Mouse (Mus musculus) embryonic fibroblast, embryonic 13.5 days (primary cell): ENCODE data around the gene Dtx2. TPM values are rescaled to one million over a fixed set of nuclear protein-coding genes. Genes with fewer than 3 reads are reported as not detected.
"Not testable (repeated sequence)": the region's sequence is repeated elsewhere in the genome, so short reads cannot be mapped to it uniquely, and the experiment has no call there.

Source experiments
- H3K27ac ChIP-seq: 2 replicates; pipeline ENCODE4 v1.5.1; 2012; ENCODE audit warnings: low read length, control low read depth, inconsistent platforms; ENCODE audit not compliant: insufficient read depth
- H3K4me1 ChIP-seq: 2 replicates; pipeline ENCODE4 v1.6.1; 2011; ENCODE audit warnings: low read length; ENCODE audit not compliant: control insufficient read depth, insufficient read depth
- H3K4me3 ChIP-seq: 2 replicates; pipeline ENCODE4 v1.5.1; 2011; ENCODE audit warnings: mild to moderate bottlenecking, control low read depth, low read length; ENCODE audit not compliant: insufficient read depth
- CTCF ChIP-seq: IDR thresholded peaks from 2 replicates; pipeline ENCODE4 v1.5.1; 2011; ENCODE audit warnings: mild to moderate bottlenecking, control low read depth, low read length, moderate library complexity, borderline replicate concordance; ENCODE audit not compliant: insufficient read depth
- POLR2A ChIP-seq: IDR thresholded peaks from 2 replicates; pipeline ENCODE4 v1.6.1; 2011; ENCODE audit warnings: low read depth, mild to moderate bottlenecking, control low read depth, low read length, moderate library complexity
- polyA plus RNA-seq: library from polyadenylated mRNA; stranded (reverse); fragments of >200 nt; gene quantifications from 2 replicates; pipeline ENCODE4 v1.2.4, GENCODE M21; 2011; ENCODE audit warnings: low read depth; ENCODE audit not compliant: missing spikeins, insufficient read length

The Dtx2 gene
- polyA plus RNA-seq, 1 experiment, result 8.5 TPM

DNA sequence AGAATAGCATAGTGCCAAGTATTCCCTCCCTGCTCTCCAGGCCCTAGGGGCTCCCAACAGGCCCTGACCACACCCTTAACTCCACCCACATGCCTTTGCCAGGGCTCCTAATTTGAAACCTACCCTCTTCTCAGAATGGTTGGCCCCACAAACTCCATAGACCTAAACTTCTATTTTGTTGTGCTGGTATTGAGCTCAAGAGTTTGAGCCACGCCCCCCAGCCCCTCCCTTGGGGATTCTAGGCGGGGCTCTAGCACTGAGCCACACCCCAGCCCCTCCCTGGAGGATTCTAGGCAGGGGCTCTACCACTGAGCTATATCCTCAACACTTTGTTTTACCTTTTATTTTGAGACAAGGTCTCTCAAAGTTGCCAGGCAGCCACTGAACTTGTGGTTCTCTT, 46.7 kb downstream of the Dtx2 start:
- no peak overlapping the region for H3K27ac ChIP-seq
- TF ChIP-seq POLR2A (no peak), CTCF (no peak)
- no peak overlapping the region for H3K4me3 ChIP-seq
- H3K4me1 ChIP-seq, result no peaks in the 10 kb centered on the region

DNA sequence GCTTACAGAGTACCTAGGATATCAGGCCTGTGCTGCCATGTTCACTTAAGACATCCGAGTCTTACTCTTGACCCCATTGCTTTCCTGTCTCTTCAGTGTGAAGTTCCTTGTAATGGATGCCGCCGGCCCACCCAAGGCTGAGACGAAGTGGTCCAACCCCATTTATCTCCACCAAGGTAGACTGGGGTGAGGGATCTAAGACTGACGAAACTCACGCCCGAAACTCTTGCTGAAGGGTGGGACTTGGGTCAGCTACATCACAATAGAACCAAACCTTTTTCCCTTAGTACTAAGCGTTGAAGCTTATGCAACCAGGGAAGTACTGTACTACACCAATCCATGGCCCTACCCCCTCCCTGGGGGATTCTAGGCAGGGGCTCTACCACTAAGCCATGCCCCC, 47.1 kb downstream of the Dtx2 start:
- Histone ChIP-seq H3K27ac (no peak overlapping the region), H3K4me3 (no peak overlapping the region), H3K4me1 (no peaks in the 10 kb centered on the region)
- no peak for TF ChIP-seq POLR2A
- no peak for TF ChIP-seq CTCF

GRCm38 (mm10) chr5:136044865-136045264, 50.3 kb downstream of the Dtx2 start:
- H3K4me3 ChIP-seq, result no peak overlapping the region
- no peaks in the 10 kb centered on the region for H3K4me1 ChIP-seq
- H3K27ac ChIP-seq, result no peak overlapping the region
- TF ChIP-seq CTCF (no peak), POLR2A (no peak)

DNA sequence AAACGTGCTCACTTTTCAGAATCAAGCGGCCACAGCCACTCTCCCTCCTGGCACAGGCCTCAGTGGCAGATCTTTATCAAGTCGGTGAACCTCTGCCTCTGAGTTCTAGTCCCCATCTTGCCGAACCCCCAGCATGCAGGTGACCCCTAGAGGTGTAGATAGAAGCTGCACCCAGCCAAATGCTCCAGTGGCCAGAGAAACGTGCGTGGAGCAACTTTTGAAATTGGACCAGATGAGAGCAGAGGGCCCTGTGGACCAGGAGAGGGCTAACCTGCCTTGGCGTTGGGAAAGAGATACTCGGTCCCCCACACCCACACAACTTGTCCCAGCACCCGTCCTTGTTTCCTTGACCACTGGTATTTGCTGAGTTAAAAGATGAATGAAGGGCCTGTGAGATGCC, 50.8 kb downstream of the Dtx2 start:
- no peak overlapping the region for H3K4me3 ChIP-seq
- TF ChIP-seq POLR2A (no peak), CTCF (0 out of 2 replicates have a peak, but pooled peaks have one; percentile 19)
- H3K27ac ChIP-seq, result no peak overlapping the region
- H3K4me1 ChIP-seq, result peaks cover 4% of the 10 kb centered on the region; the same call in 1 of the 2 replicates

DNA sequence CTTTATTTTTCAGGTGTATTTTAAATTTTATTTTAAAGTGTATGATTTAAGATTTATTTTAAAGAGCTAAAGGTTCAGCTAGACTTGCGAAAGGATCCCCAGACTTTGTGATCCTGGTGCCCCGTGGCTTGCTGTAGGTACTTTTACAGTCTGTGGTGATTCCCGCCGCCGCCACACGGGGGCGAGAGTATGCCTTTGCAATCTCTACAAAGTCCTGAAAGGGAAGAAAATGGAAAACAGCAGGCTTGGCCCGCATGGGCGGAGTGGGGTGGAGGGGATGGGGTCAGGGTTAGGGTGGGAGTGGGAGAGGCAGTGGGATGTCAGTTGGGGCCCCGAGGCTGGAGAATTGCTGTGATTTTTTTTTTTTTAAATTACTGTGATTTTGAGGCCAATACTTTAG, 51.4 kb downstream of the Dtx2 start:
- TF ChIP-seq CTCF (peak; percentile 61), POLR2A (no peak)
- peaks cover 4% of the 10 kb centered on the region; the same call in 1 of the 2 replicates for H3K4me1 ChIP-seq
- no peak overlapping the region for H3K4me3 ChIP-seq
- no peak overlapping the region for H3K27ac ChIP-seq

GRCm38 (mm10) chr5:136048541-136048940, 53.9 kb downstream of the Dtx2 start:
- not testable (repeated sequence) for H3K4me1 ChIP-seq, H3K27ac ChIP-seq, H3K4me3 ChIP-seq

GRCm38 (mm10) chr5:136049926-136050325, 55.3 kb downstream of the Dtx2 start:
- no peak for TF ChIP-seq CTCF
- no peak for TF ChIP-seq POLR2A
- H3K27ac ChIP-seq, result peak overlapping the region; percentile 91
- H3K4me1 ChIP-seq, result peaks cover 9% of the 10 kb centered on the region; the same call in 1 of the 2 replicates
- H3K4me3 ChIP-seq, result no peak overlapping the region

DNA sequence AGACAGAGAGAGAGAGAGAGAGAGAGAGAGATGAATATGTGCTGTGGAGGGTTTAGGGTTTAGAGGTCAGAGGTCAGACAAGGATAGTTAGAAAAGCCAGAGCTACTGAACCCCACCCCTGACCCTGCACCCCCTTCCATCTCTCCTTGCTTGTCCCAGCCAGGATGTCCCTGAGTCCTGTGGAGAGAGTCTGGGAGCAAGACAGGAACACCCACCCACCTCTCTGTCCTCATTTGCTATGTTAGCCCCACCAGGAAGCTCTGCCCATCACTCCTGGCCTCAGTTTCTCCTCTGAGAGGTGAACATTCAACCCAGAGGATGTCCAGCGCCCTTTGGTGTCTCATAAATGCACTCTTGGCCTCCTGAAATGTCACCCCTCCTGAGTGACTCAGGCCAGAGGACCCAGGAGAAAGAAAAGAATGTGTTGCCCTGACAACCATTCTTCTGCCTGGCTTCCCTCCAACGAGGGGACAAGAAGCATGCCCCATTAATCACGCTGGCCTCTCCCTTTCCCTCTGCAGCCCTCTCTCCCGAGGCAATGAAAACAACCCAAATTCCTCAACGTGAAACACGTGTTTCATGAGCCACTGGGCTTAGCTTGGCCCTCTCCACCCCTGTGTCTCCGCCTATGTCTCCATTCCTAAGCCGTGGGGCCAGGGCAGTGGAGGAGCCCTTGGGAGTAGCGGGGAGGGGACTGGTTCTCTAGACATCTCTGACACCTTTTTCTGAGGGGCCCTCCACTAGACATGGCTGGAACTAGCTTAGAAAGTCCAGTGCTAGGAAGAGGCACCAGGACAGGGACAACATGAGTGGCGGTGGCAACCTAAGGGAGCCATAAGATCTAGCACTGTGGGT, 56.9 kb downstream of the Dtx2 start:
- H3K4me1 ChIP-seq, result peaks cover 9% of the 10 kb centered on the region; the same call in 1 of the 2 replicates
- no peak overlapping the region for H3K4me3 ChIP-seq
- TF ChIP-seq CTCF, result no peak
- TF ChIP-seq POLR2A, result peak; percentile 45; the same call in 1 of the 2 replicates
- H3K27ac ChIP-seq, result peak overlapping the region; percentile 95

- peaks cover 9% of the 10 kb centered on the region; the same call in 1 of the 2 replicates for H3K4me1 ChIP-seq
- no peak for TF ChIP-seq POLR2A
- no peak for TF ChIP-seq CTCF
- peak overlapping the region; percentile 41; the same call in 1 of the 2 replicates for H3K27ac ChIP-seq
- H3K4me3 ChIP-seq, result no peak overlapping the region
These were observed 58.5 kb downstream of the Dtx2 start for GRCm38 (mm10) chr5:136052861-136053655.
